Mouse (Mus musculus): ENCODE measurements at regions not wholly inside any gene's neighbourhood (a gene's known extent, or its start where the extent isn't known, plus 50 kb on each side); places are given as distances from the start of the nearest gene placed in this dataset.

DNA sequence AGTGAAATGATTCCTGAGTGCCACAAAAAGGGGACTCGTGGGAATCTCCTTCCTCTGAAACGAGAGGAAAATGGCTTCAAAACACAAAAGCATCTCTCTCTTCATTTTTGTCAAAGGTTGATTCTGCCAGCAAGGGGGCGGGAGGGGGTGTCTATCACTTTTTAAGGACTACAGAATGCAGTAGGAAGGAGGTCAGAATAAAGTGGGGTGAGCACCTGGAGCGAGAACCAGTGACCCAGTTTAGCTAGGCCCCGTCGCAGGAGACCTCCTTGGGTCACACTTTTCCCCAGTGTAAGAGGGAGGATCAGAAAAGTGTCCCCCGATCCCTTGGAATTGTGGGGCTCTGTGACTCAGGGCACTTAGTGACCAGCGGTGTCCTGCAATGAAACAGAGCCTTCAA, 133.1 kb downstream of the Tgfb2 start:
- no peak for DNase-seq (ENCODE audit: low spot score in 2 of 2)
- intact Hi-C loops (cut with DNase I) = no loop called here

DNA sequence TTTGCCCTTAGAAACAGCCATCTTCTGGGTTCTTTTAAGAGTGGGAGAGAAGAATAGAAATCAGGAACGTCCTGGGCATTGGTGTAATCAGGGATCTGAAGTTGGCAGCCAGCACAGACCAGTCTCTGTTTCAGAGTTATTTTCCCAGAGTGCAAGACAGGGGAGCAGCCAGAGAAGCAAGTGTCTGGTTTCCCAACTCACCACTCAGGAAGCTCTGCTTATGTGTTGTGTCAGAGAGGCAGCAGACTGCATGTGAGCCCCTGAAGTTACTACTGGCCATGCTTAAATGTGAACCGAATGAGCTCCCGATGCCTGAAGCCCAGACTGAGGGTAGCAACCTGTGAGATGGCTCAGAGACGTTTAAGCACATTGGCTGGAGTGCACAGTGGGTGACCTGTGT, 133.7 kb downstream of the Tgfb2 start:
- DNase-seq (ENCODE audit: low spot score in 2 of 2) = no peak
- intact Hi-C loops (cut with DNase I) = no loop called here

DNA sequence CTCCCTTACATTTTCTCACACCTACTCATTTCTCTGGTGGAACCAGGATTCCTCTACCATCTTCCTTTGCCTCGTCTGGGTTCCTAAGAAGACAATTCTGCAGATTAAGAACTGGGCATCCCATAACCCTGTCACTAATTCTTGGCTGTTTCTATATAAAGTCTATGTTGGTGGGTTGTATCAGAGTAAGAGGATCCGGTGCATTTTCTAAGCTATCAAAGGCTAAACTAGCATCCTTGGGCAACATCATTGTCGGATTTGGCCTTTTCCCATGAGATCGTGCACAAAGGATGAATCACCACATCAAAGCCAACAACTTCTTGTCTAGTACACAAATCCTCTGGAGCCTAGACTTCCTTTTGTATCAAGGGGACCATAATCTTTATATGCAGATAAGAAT, 137.3 kb downstream of the Tgfb2 start:
- intact Hi-C loops (cut with DNase I) = no loop called here
- DNase-seq (ENCODE audit: low spot score in 2 of 2) = no peak

DNA sequence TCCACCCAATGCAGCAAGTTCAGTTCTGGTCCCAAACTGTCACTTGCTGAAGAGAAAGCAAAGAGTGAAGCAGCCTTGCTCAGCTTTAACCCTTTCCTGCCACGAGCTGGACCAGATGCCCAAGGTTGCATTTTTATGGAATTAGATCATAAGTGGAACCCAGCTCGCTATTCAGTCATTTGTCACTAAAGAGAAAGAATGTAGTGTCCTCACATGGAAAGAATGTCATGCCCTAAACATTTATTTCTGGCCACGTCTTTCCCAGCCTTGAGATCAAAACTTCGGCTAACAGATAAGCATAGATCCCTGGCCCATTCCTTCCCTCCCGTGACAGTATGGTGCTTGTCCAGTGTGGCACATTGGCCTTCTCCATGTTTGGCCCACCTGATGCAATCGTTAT, 137.7 kb downstream of the Tgfb2 start:
- intact Hi-C loops (cut with DNase I) = no loop called here
- DNase-seq (ENCODE audit: low spot score in 2 of 2) = no peak

DNA sequence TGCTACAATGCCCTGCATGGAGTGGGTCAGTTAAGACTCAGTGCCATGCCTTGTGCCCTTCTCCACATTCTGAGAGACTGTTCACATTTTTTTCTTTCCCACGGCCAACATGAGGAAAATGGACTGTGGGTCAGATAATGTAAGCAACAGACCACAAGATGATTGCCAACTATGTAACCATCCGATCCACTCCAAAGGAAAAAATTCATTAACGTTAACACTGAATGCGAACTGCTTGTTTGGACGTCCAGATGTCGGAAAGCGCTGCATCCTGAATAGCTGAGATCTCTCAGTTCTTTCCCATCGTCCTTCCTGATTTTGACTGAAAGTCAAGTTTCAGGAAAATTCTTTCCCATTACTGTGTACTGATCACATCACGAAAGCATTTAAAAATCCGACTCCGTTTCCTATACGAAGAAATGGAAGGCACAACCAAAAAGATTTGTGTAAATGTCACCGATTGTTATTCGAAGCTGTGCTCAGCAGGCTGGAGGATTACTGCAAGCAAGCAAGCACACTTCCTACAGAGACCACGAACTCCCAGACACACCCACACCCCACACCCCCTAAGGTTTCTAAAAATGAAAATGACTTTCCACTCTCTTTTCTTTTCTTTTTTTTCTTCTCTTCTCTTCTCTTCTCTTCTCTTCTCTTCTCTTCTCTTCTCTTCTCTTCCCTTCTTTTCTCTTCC, 138.5 kb downstream of the Tgfb2 start:
- intact Hi-C loops (cut with DNase I) = no loop called here
- DNase-seq (ENCODE audit: low spot score in 2 of 2) = no peak

DNA sequence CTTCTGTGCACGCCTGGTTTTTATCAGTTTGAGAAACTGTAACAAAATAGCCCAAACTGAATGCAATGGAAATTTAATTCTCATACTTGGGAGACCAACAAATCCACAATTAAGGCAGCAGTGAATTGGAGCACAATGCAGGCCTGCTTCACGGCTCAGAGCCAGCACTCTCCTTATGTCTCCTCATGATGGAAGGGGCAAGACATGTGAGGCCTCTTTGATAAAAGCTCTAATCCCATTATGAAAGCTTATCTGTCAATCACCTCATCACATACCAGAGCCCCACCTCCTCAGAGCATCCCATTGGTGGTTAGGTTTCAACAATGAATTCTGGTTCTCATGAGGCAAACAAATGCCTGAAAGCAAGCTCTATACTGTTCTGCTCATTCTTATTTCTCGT, 143.8 kb downstream of the Tgfb2 start:
- intact Hi-C loops (cut with DNase I) = no loop called here
- no peak for DNase-seq (ENCODE audit: low spot score in 2 of 2)

DNA sequence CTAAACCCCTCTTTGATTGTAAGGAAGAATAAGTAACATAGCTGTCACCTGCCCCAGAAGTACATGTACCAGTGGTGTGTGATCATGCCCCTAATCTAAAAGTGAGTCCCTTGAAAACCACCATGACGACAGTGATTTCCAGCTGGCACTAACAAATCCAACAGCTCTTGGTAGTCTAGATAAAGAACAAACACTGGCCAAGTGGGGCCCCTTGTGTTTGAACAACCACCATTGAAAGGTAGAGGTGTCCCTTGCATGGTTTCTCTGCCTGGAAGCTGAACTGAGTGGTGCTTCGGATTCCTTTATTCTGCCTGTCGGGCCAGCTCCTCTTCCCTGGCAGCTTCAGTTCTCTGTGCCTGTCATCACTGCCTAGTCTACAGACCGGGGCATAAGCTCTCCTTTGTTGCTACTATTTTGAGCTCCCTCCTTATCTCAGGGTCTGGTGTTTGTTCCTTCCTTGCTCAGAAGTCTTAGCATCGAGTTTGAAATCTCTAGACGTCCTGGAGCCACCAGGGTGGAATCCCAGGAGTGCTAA, 150.3 kb downstream of the Tgfb2 start:
- intact Hi-C loops (cut with DNase I) = no loop called here

DNA sequence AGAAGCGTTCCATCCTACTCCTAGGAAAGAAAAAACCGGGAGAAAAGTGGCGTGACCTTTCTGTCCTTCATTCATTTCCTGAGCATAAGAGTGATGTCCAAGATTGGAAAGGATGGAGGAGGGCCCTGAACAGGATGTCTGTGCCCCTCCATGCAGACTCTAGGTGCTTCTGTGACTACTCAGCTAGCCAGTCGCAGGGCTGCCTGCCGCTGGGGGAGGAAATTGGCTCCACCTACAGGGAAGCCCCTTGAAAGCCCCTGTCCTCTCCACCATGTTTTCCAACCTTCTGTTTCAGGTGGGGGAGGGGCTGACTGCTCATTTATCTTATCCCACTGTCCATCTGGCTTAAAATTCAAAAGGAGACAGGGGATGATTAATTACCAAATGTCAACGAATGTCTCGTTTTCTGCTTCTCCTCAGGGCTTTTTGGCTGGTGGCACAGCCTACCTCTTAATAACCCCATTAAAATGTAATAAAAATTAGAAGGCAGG, 151.2 kb downstream of the Tgfb2 start:
- DNase-seq (ENCODE audit: low spot score in 2 of 2) = no peak
- intact Hi-C loops (cut with DNase I) = loop anchor here (5.0 kb wide), 1 partner anchor 153 kb away; the partner anchor contains the start of gene Tgfb2

More for the DNA sequence above, 150.3 kb downstream of the Tgfb2 start:
- no peak for DNase-seq (ENCODE audit: low spot score in 2 of 2)

DNA sequence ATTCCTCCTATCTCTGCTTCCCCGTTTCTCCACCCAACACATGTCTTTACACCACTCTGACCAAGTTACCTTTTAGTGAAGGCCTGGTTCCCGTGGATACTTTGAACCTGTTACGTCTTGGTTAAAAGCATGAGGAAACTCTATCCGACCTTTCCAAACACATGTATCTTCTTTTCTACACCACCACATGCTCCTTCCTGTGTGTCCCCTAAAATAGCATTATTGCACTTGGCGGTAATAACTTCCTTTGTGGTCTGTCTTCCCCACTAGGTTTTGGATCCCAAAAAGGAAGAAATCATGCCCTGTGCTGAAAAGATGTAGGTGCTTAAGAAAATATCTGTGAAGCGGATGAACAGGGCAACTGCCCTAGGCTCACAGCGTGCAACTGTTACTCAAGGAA, 153.1 kb downstream of the Tgfb2 start:
- no peak for DNase-seq (ENCODE audit: low spot score in 2 of 2)
- intact Hi-C loops (cut with DNase I) = loop anchor here (5.0 kb wide), 1 partner anchor 155 kb away; the partner anchor contains the start of gene Tgfb2

DNA sequence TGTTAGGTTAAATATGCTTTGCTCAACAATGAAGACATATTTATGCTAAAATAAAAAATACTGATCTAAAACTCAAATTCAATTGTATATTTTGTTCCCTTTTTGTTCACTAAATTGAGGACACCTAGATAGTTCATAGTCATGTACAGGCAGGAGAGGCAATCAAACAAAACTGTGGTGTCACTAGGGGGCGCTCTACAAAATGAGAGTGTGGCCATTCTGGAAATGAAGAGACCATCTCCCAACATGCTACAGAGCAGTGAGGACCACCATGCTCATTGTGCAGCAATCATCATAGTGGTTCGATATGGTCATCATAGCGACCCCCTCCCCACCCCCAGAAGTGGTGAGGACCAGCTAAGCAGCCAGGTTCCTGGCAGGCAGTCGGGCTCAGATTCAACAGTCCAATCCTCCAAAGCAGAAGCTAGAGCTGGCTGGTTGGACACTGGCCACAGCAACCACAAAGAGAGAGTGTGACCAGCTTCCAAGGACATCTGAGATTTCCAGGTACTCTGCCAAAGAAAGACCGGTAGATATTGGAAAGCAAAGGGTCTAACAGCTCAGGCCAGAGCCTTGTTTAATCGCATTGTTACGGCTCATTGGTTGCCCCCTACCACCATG, 155.4 kb downstream of the Tgfb2 start:
- intact Hi-C loops (cut with DNase I) = loop anchor here (5.0 kb wide), 1 partner anchor 157 kb away; the partner anchor contains the start of gene Tgfb2
- peak; percentile 5 to 6 for DNase-seq (ENCODE audit: low spot score in 2 of 2)

DNA sequence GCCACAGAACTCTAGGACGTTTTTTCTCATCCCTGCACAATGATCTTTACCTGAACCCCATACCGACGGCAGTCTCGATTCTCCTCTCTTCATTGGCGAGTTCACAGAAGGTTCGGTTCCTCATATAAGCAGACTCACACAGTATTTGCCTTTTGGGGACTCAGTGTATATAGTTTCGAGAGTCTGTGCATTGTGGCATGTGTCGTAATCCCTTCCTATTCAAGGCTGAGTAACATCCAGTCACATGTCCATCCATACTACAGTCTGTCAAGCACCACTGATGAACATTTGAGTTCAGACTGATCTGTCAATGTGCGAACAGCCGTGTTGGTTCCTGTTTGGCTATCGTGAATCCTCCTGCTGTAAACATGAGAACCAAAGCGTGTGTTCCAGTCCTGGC, 156.6 kb downstream of the Tgfb2 start:
- intact Hi-C loops (cut with DNase I) = no loop called here

DNA sequence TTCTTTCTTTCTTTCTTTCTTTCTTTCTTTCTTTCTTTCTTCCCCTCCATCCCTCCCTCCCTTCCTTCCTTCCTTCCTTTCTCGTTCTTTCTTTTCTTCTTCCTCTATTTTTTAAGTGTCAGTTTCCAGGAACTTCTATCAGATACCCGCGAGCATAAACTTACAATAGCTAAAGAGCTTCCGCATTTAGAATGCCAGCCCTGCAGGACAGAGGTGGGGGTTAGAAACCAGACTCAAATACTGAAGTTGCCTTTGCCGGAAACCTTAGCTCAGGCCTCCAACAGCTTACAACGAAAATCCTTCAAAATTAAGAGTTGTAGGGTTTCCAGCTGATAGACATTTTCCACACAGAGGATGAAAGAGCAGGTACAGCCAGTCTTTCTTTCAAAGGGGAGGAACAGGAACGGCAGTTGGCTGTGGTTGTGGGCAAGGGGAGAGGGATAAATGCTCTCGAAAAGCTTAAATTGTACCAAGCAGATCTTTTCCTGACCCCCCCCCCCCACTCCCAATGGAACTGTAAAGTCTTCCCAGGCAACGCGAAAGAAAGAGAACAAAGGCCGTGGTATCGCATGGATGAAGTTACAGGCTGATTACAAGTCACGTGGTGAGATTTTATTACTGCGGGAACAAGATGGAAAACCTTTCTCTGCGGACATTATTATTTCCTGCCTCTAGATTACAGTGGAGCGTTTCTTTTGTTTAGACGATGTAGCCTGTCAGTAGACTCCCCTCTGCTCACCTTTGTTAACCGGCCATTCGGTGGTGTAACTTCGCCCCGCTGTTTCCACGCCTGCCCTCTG, 159.2 kb downstream of the Tgfb2 start:
- no peak for DNase-seq (ENCODE audit: low spot score in 2 of 2)
- intact Hi-C loops (cut with DNase I) = no loop called here

More for the DNA sequence above, 156.6 kb downstream of the Tgfb2 start:
- DNase-seq (ENCODE audit: low spot score in 2 of 2) = no peak

DNA sequence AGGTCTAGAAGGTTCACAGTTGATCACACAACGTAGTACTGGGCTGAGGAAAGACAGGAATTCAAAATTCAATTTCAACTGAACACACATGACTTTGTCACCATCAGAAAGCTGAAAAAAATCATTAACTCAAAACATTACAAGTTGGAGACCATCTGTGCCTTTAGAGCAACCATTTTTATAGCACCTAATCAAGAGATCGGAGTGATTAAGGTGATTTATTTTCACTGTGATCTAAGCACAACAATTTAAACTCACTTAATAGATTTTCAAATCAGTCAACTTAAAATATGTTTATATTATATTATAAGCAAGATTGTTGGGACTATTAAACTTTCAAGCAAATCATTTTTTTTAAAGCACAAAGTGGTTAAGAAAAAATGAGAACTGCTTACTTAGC, 165.7 kb downstream of the Tgfb2 start:
- DNase-seq (ENCODE audit: low spot score in 2 of 2) = no peak
- intact Hi-C loops (cut with DNase I) = no loop called here

DNA sequence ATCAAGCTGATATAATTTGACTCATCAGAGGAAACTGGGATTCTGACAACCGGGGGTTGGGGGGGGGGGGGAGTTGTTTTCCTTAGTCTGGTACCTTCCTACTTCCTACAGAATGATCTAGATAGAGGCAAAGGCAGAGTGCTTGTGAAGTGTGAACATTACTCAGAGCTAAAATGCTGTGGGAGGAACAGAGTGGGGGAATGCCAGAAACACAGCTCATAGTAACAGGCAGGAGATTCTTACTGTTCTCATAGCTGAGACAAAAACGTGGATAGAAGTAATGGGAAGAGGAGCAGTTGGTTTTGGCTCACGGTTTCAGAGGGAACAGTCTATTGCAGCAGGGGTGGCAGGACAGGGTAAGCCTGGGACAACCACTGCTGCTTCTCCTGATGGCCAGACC, 167.6 kb downstream of the Tgfb2 start:
- intact Hi-C loops (cut with DNase I) = no loop called here
- DNase-seq (ENCODE audit: low spot score in 2 of 2) = peak; percentile 31 to 59

DNA sequence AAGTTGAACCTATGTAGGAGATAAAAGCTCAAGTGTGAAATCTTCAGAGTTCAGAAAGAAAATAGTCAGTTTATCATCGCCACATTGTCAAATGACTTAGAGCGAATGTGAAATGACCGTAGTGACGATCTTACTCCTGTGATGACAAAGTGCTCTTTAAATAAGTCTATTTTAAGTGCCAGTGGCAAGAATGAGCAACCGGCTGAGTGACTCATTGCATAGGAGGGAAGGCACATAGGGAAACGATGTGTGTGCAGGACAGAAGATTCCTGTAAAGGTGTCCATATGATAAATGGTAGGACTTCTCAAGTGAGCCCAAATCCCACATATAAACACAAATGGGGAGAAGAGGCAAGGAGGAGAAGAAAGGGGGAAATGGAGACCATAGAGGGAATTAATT, 189.8 kb downstream of the Tgfb2 start:
- intact Hi-C loops (cut with DNase I) = no loop called here
- peak in 1 of 2 experiments; percentile 6 for DNase-seq (ENCODE audit: low spot score in 2 of 2)

DNA sequence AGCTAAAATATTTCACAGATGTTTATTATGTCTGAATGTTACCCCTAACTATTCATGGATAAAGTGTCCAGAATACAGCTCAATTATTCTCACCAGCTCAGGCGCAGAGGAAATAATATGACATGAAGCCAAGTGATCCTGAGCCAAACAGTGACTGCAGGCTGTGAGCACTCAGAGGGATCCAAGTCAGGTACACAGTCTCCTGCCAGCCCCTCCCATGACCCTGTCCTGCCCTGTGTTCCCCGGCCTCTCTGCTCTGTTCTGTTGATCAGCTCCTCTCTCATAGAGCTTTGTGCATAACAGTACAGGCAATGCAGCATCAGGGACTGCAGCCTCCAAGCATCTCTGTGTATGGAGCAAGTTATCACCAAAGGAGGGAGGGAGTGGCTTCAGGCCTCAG, 190.7 kb downstream of the Tgfb2 start:
- no peak for DNase-seq (ENCODE audit: low spot score in 2 of 2)
- intact Hi-C loops (cut with DNase I) = no loop called here

DNA sequence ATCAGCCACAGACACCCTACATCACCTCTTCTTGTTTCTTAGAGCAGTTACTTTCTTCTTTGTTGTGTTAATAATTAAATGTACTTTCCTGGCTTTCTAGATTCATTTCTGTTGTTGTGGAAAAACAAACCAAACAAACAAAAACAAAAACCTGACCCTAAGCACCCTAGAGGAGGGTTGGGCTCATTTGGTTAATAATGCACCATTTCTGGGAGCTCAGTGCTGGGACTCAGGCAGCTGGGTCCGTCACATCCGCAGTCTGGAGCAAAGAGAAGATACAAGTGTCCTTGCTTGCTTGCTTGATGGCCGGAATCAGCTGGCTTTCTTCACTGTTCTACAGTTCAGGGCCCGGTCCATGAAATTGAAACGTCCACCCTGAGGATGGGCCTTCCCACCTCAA, 191.9 kb downstream of the Tgfb2 start:
- intact Hi-C loops (cut with DNase I) = no loop called here
- no peak for DNase-seq (ENCODE audit: low spot score in 2 of 2)

DNA sequence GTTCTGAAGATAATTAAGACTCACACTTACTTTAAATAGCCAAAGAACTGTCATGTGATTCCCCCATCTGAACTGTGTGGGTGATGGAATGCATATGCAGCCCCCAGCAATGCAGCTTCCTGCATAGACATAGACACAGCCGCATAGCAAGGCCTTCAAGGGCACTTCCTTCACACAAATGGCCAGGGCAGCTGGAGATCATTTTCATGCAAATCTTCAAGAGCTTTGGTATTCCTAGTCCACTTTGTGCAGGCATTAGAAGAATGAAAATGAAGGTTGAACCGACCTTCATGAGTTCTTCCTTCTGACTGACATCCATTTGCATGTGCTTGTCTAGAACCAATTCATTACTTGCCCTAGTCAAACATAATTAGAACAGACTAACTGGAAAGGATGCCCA, 195.3 kb downstream of the Tgfb2 start:
- DNase-seq (ENCODE audit: low spot score in 2 of 2) = no peak
- intact Hi-C loops (cut with DNase I) = no loop called here

DNA sequence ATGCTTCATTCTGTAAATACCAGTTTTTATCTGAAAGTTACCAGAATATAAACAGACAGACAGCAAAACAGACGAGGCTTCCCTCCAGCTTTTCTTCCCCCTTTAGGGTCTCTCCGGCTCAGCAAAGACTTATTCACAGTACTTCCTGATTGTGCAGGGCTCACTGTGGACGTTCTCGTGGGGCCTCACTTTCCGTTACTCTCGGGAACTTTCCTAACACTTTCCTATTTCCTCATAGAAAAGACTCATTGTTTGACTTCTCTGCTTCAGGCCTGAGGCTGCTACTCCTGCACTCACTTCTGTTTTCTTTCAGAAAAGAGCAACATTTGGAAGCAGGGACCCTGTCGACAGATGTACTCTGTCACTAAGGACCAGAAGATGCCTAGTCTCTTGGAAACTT, 197.4 kb downstream of the Tgfb2 start:
- intact Hi-C loops (cut with DNase I) = no loop called here

DNA sequence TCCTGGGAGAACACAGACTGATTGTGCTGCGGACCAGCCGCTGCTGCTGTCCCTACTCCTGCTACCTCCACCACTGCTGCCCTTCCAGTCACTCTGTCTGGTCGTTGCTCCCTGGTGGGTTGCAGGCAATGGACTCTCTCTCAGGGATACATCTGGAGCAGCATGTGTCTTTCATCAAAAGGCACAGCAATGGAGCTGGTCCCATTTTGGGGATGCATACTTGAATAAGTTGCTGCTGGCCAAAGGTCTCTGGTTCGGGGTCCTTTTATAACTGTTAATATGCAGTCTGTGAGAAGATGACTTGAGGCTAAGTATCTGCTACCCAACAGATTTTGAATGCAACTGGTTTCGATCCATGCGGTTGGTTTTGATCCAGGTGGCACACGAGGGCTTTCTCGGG, 197.8 kb downstream of the Tgfb2 start:
- no peak for DNase-seq (ENCODE audit: low spot score in 2 of 2)
- intact Hi-C loops (cut with DNase I) = no loop called here

More for the DNA sequence above, 197.4 kb downstream of the Tgfb2 start:
- DNase-seq (ENCODE audit: low spot score in 2 of 2) = no peak
